Mouse (Mus musculus): ENCODE measurements at regions not wholly inside any gene's neighbourhood (a gene's known extent, or its start where the extent isn't known, plus 50 kb on each side); places are given as distances from the start of the nearest gene placed in this dataset.

DNA sequence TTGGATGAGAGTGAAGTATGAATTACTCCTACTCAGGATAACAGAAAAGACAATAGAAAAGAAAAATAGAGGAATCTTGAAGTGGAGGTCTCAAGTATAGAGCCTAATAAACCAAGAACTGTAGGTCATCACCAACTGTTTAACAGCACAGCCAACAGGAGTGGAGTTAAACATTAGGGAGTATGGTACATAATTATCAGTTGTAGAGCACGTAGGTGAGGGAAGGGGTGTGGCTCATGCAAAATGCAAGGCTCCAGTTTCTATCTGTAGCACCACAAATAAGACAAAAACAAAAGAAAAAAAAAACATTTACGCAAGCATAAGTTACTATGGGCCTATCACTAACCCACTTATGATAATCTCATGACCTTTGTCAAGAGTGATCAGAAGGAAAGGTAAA is 52.0 kb upstream of the Trim2 start:
- H3K4me3 ChIP-seq: no peak overlapping the region
- no peaks in the 10 kb centered on the region for H3K4me1 ChIP-seq (replicated peaks)
- no peak overlapping the region for H3K4me2 ChIP-seq
- H3K36me3 ChIP-seq: no peaks in the 10 kb centered on the region
- H3K9ac ChIP-seq: no peak overlapping the region
- 84% methylated on average over 2 of the region's 2 CpGs for WGBS
- no peaks in the 10 kb centered on the region for H3K9me3 ChIP-seq (replicated peaks)
- no peak for ATAC-seq (ENCODE audit: insufficient number of reproducible peaks, low FRiP score)
- no peak overlapping the region for H3K27ac ChIP-seq (ENCODE audit: poor library complexity, severe bottlenecking)
- peaks cover 19% of the 10 kb centered on the region; the same call in 1 of the 2 replicates for H3K27me3 ChIP-seq (replicated peaks)

DNA sequence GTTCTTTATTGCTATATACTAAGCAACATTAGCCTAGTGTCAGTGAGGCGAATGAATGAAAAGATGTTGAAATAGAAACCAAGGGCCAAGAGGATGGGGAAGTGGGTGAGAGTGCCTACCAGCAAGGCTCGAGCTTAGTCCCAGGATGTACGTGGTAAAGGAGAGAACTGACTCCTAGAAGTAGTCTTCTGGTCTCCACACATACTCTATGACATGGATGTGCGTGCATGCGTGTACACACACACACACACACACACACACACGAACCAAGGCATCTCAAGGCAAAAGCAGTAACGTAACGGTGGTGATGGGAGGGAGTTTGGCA is 50.0 kb upstream of the Trim2 start:
- Histone ChIP-seq H3K4me3 (no peak overlapping the region), H3K4me2 (no peak overlapping the region), H3K27me3 (replicated peaks) (peaks cover 23% of the 10 kb centered on the region), H3K27ac (ENCODE audit: poor library complexity, severe bottlenecking) (no peak overlapping the region), H3K36me3 (no peaks in the 10 kb centered on the region), H3K4me1 (replicated peaks) (no peaks in the 10 kb centered on the region), H3K9me3 (replicated peaks) (no peaks in the 10 kb centered on the region), H3K9ac (no peak overlapping the region)
- WGBS: 87% methylated on average over 8 of the region's 8 CpGs
- no peak for ATAC-seq (ENCODE audit: insufficient number of reproducible peaks, low FRiP score)
